8 mouse cellular contexts compared by ENCODE assay signal in genomic region chr11:78896357-78897123, GRCm38 (mm10). TPM values are rescaled to one million over a fixed set of nuclear protein-coding genes. Genes with fewer than 3 reads are reported as not detected.
DNase-seq lines count a peak whose midpoint lies in the region; ATAC-seq and TF ChIP-seq lines count a peak whose summit lies in the region.

No protein-coding gene starts in this region.

- H3K27me3 ChIP-seq in cerebellum, adult 2 months (ENCODE audit: control insufficient read depth, insufficient read depth, low read length), result no peaks in the 10 kb centered on the region

- H3K4me1 ChIP-seq in cerebellum, adult 2 months (ENCODE audit: control insufficient read depth, insufficient read depth, low read length), result no peaks in the 10 kb centered on the region

- no peak overlapping the region for H3K4me3 ChIP-seq in cerebellum, adult 2 months (replicated peaks; ENCODE audit: insufficient read depth, low read depth, low read length)

- TF ChIP-seq POLR2A in cerebellum, adult 2 months (IDR thresholded peaks at IDR 0.05; ENCODE audit: borderline replicate concordance, insufficient read depth, low read length), result no peak

- 72% methylated on average over 7 of the region's 7 CpGs for WGBS in cerebellum, adult 2 months

- peak; percentile 90 for ATAC-seq in common myeloid progenitor, adult 5-6 weeks (replicated peaks; ENCODE audit: low read depth, poor library complexity, severe bottlenecking)

- no peak for DNase-seq in cerebellum, adult 2 months
- no peak for DNase-seq in cerebellum, adult 9-10 months
- DNase-seq in left cerebral cortex, postnatal 4 days, result peak; percentile 8
- no peak for DNase-seq in left cerebral cortex, postnatal 36 days (ENCODE audit: low spot score in 2 of 2)
- DNase-seq in lung, postnatal 14 days, result peak; percentile 43
- peak; percentile 40 for DNase-seq in thymus, postnatal 25 days
- no peak for DNase-seq in left cerebral cortex, postnatal 25 days (ENCODE audit: low spot score in 2 of 2)

- intact Hi-C loops in left cerebral cortex, postnatal 4 days (cut with DNase I), result no loop called here
- intact Hi-C loops in left cerebral cortex, postnatal 36 days (cut with DNase I), result no loop called here
- intact Hi-C loops in left cerebral cortex, postnatal 25 days (cut with DNase I), result no loop called here

- peak; percentile 54 for TF ChIP-seq CTCF in cerebellum, adult 2 months (IDR thresholded peaks at IDR 0.05; ENCODE audit: borderline replicate concordance, insufficient read depth, low read depth, low read length)

- no peak overlapping the region for H3K27ac ChIP-seq in cerebellum, adult 2 months (ENCODE audit: insufficient read depth, low read length)

RNA-seq across cellular contexts. Expression of gene Nos2, which starts 24.0 kb away (rescaled TPM):
- 0.63 and 0.65 TPM in 2 replicates for polyA plus RNA-seq in cerebellum, adult 2 months (2012; rRNA removed)
- total RNA-seq in left cerebral cortex, postnatal 4 days (2021), result 1 to 10 TPM; 1.6 to 1.7 TPM
- total RNA-seq in left cerebral cortex, postnatal 36 days (2021), result under 1 TPM; 0.18 to 0.20 TPM
- total RNA-seq in common myeloid progenitor, adult 5-6 weeks (2017), result not detected in 2 replicates
- under 1 TPM; 0.48 to 0.66 TPM for total RNA-seq in left cerebral cortex, postnatal 25 days (2021)

Comparison
In these comparisons a context has a peak if more than half of its experiments do, and no peak if none do; other contexts are left out.
1. DNase-seq: peak in left cerebral cortex, postnatal 4 days (single experiment), lung, postnatal 14 days (single experiment) and thymus, postnatal 25 days (single experiment); none in cerebellum, adult 2 months (0 of 2), cerebellum, adult 9-10 months (single experiment), left cerebral cortex, postnatal 36 days (0 of 2) and left cerebral cortex, postnatal 25 days (0 of 2).